Mouse (Mus musculus): ENCODE measurements at regions not wholly inside any gene's neighbourhood (a gene's known extent, or its start where the extent isn't known, plus 50 kb on each side); places are given as distances from the start of the nearest gene placed in this dataset.
A peak's percentile ranks its signal among the peaks of the same experiment; 100 is the strongest.

GRCm38 (mm10) chr11:7506421-7506945, 292.8 kb upstream of the Igfbp3 start:
- DNase-seq = no peak

- peak; percentile 78 to 80 for DNase-seq
These were observed 291.1 kb upstream of the Igfbp3 start for GRCm38 (mm10) chr11:7504651-7505321.

GRCm38 (mm10) chr11:7502679-7503078, 289.0 kb upstream of the Igfbp3 start:
- no peak for DNase-seq

GRCm38 (mm10) chr11:7502045-7502444, 288.3 kb upstream of the Igfbp3 start:
- peak; percentile 71 to 75 for DNase-seq

- no peak for DNase-seq
These were observed 284.1 kb upstream of the Igfbp3 start for GRCm38 (mm10) chr11:7497803-7498202.

- DNase-seq = peak in 1 of 2 experiments; percentile 7
These were observed 260.3 kb upstream of the Igfbp3 start for GRCm38 (mm10) chr11:7473832-7474545.

- no peak for DNase-seq
These were observed 251.8 kb upstream of the Igfbp3 start for GRCm38 (mm10) chr11:7465522-7465921.

- DNase-seq = no peak
These were observed 248.4 kb upstream of the Igfbp3 start for GRCm38 (mm10) chr11:7461956-7462771.

- DNase-seq = no peak
These were observed 238.0 kb upstream of the Igfbp3 start for GRCm38 (mm10) chr11:7451756-7452155.

- no peak for DNase-seq
These were observed 230.8 kb upstream of the Igfbp3 start for GRCm38 (mm10) chr11:7444494-7444893.

- no peak for DNase-seq
These were observed 225.6 kb upstream of the Igfbp3 start for GRCm38 (mm10) chr11:7439276-7439675.

GRCm38 (mm10) chr11:7434591-7434990, 220.9 kb upstream of the Igfbp3 start:
- no peak for DNase-seq

- no peak for DNase-seq
These were observed 214.0 kb upstream of the Igfbp3 start for GRCm38 (mm10) chr11:7427771-7428170.

- DNase-seq = no peak
These were observed 211.5 kb upstream of the Igfbp3 start for GRCm38 (mm10) chr11:7425233-7425632.

GRCm38 (mm10) chr11:7424082-7424471, 210.4 kb upstream of the Igfbp3 start:
- DNase-seq = no peak

- no peak for DNase-seq
These were observed 209.8 kb upstream of the Igfbp3 start for GRCm38 (mm10) chr11:7423276-7424081.

- no peak for DNase-seq
These were observed 198.9 kb upstream of the Igfbp3 start for GRCm38 (mm10) chr11:7412631-7413030.

GRCm38 (mm10) chr11:7408992-7409391, 195.3 kb upstream of the Igfbp3 start:
- no peak for DNase-seq

GRCm38 (mm10) chr11:7404666-7405065, 190.9 kb upstream of the Igfbp3 start:
- peak; percentile 49 to 66 for DNase-seq

- DNase-seq = no peak
These were observed 158.1 kb upstream of the Igfbp3 start for GRCm38 (mm10) chr11:7371835-7372234.

GRCm38 (mm10) chr11:7361388-7361787, 147.7 kb upstream of the Igfbp3 start:
- DNase-seq = no peak

GRCm38 (mm10) chr11:7348601-7349000, 134.9 kb upstream of the Igfbp3 start:
- peak; percentile 9 to 20 for DNase-seq
